Mouse (Mus musculus): Measurements from ENCODE around the gene Shank2. TPM values are rescaled to one million over a fixed set of nuclear protein-coding genes. Genes with fewer than 3 reads are reported as not detected.

The Shank2 gene
- polyA plus RNA-seq, 1 experiment from 2014 or later = 0.76 TPM

GRCm38 (mm10) chr7:144217192-144217591, 215.5 kb downstream of the Shank2 start:
- no peaks in the 10 kb centered on the region for H3K36me3 ChIP-seq (ENCODE audit: insufficient read depth, low read length)
- peak; percentile 75 for DNase-seq (ENCODE audit: low spot score)
- WGBS = 2% methylated on average over 3 of the region's 3 CpGs
- TF ChIP-seq CTCF (IDR thresholded peaks at IDR 0.05) (peak; percentile 94), EP300 (IDR thresholded peaks at IDR 0.05) (no peak)
- no peak overlapping the region for H3K4me2 ChIP-seq (replicated peaks; ENCODE audit: low read depth, low read length)
- H3K27me3 ChIP-seq (replicated peaks; ENCODE audit: insufficient read depth, low read length) = no peaks in the 10 kb centered on the region
- H3K4me1 ChIP-seq (ENCODE audit: insufficient read depth, low read depth, low read length) = no peaks in the 10 kb centered on the region
- no peaks in the 10 kb centered on the region for H3K9me3 ChIP-seq (ENCODE audit: low read length)
- 0 out of 2 replicates have a peak, but pooled peaks have one; percentile 26 for ATAC-seq
- H3K4me3 ChIP-seq (ENCODE audit: low read depth, low read length) = no peak overlapping the region
- no peak overlapping the region for H3K9ac ChIP-seq (replicated peaks; ENCODE audit: low read depth)
- no peak overlapping the region for H3K27ac ChIP-seq (ENCODE audit: low read length)

DNA sequence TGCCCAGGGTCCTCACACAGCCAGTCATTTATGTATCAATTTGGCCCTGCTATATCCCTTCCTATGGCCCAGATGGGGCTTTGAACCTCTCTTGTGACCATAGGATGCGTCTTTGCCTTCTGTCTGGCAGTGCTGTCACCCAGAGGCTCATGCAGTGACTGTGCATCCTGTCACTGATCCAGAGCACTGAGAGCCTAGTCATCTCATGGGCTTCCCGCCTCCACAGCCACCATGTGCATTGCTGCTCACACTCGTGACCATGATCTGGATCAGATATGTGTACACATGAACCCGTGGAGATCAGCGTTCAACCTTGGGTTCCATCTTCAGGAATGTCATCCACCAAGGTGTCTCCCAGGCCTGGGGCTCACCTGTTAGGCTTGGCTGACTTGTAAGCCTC, 227.0 kb downstream of the Shank2 start:
- Histone ChIP-seq H3K27ac (ENCODE audit: low read length) (no peak overlapping the region), H3K9me3 (ENCODE audit: low read length) (no peaks in the 10 kb centered on the region), H3K36me3 (ENCODE audit: insufficient read depth, low read length) (no peaks in the 10 kb centered on the region), H3K27me3 (replicated peaks; ENCODE audit: insufficient read depth, low read length) (no peaks in the 10 kb centered on the region), H3K4me1 (ENCODE audit: insufficient read depth, low read depth, low read length) (no peaks in the 10 kb centered on the region), H3K4me3 (ENCODE audit: low read depth, low read length) (no peak overlapping the region), H3K9ac (replicated peaks; ENCODE audit: low read depth) (no peak overlapping the region), H3K4me2 (replicated peaks; ENCODE audit: low read depth, low read length) (no peak overlapping the region)
- 84% methylated on average over 5 of the region's 5 CpGs for WGBS
- no peak for ATAC-seq
- no peak for TF ChIP-seq EP300 (IDR thresholded peaks at IDR 0.05)
- TF ChIP-seq CTCF (IDR thresholded peaks at IDR 0.05) = no peak
- DNase-seq (ENCODE audit: low spot score) = no peak

GRCm38 (mm10) chr7:144229421-144229820, 227.7 kb downstream of the Shank2 start:
- 23% methylated on average over 1 of the region's 1 CpGs for WGBS
- no peak overlapping the region for H3K4me2 ChIP-seq (replicated peaks; ENCODE audit: low read depth, low read length)
- H3K9ac ChIP-seq (replicated peaks; ENCODE audit: low read depth) = no peak overlapping the region
- H3K9me3 ChIP-seq (ENCODE audit: low read length) = no peaks in the 10 kb centered on the region
- H3K4me1 ChIP-seq (ENCODE audit: insufficient read depth, low read depth, low read length) = no peaks in the 10 kb centered on the region
- no peak overlapping the region for H3K4me3 ChIP-seq (ENCODE audit: low read depth, low read length)
- H3K27me3 ChIP-seq (replicated peaks; ENCODE audit: insufficient read depth, low read length) = no peaks in the 10 kb centered on the region
- no peaks in the 10 kb centered on the region for H3K36me3 ChIP-seq (ENCODE audit: insufficient read depth, low read length)
- TF ChIP-seq CTCF (IDR thresholded peaks at IDR 0.05) (no peak), EP300 (IDR thresholded peaks at IDR 0.05) (no peak)
- H3K27ac ChIP-seq (ENCODE audit: low read length) = no peak overlapping the region
- ATAC-seq (no peak), DNase-seq (ENCODE audit: low spot score) (no peak)

- Histone ChIP-seq H3K4me1 (ENCODE audit: insufficient read depth, low read depth, low read length) (no peaks in the 10 kb centered on the region), H3K9me3 (ENCODE audit: low read length) (no peaks in the 10 kb centered on the region), H3K27ac (ENCODE audit: low read length) (no peak overlapping the region), H3K4me3 (ENCODE audit: low read depth, low read length) (no peak overlapping the region), H3K9ac (replicated peaks; ENCODE audit: low read depth) (no peak overlapping the region), H3K36me3 (ENCODE audit: insufficient read depth, low read length) (no peaks in the 10 kb centered on the region), H3K4me2 (replicated peaks; ENCODE audit: low read depth, low read length) (no peak overlapping the region), H3K27me3 (replicated peaks; ENCODE audit: insufficient read depth, low read length) (no peaks in the 10 kb centered on the region)
- TF ChIP-seq EP300 (IDR thresholded peaks at IDR 0.05) (no peak), CTCF (IDR thresholded peaks at IDR 0.05) (no peak)
- DNase-seq (ENCODE audit: low spot score) = no peak
- WGBS = 60% methylated on average over 5 of the region's 5 CpGs
- ATAC-seq = no peak
Observed at GRCm38 (mm10) chr7:144232132-144232706, 230.5 kb downstream of the Shank2 start.

DNA sequence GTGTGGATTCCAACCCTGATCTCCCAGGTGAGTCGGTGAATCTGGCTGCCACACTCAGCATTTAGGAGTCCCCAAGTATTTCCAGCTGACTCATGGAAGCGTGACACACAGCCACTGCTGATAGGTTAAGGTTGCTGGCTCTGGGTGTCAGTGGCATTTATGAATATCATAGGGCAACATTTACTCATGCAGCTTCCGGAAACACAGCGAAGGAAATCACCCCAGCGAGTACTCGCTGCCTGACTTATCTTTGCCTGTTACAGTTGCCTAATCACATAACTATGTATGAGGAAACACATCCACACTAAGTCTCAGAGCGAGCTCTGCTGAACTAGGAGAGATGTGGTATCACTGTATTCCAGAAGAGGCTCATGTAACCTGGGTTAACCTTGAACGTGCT, 231.8 kb downstream of the Shank2 start:
- Histone ChIP-seq H3K27me3 (replicated peaks; ENCODE audit: insufficient read depth, low read length) (no peaks in the 10 kb centered on the region), H3K27ac (ENCODE audit: low read length) (no peak overlapping the region), H3K9ac (replicated peaks; ENCODE audit: low read depth) (no peak overlapping the region), H3K36me3 (ENCODE audit: insufficient read depth, low read length) (no peaks in the 10 kb centered on the region), H3K4me3 (ENCODE audit: low read depth, low read length) (no peak overlapping the region), H3K4me2 (replicated peaks; ENCODE audit: low read depth, low read length) (no peak overlapping the region), H3K9me3 (ENCODE audit: low read length) (no peaks in the 10 kb centered on the region), H3K4me1 (ENCODE audit: insufficient read depth, low read depth, low read length) (no peaks in the 10 kb centered on the region)
- WGBS = 52% methylated on average over 8 of the region's 8 CpGs
- peak; percentile 65 for DNase-seq (ENCODE audit: low spot score)
- no peak for TF ChIP-seq EP300 (IDR thresholded peaks at IDR 0.05)
- TF ChIP-seq CTCF (IDR thresholded peaks at IDR 0.05) = no peak
- ATAC-seq = peak; percentile 40

GRCm38 (mm10) chr7:144234783-144235182, 233.1 kb downstream of the Shank2 start:
- no peak for TF ChIP-seq EP300 (IDR thresholded peaks at IDR 0.05)
- peak; percentile 40 for TF ChIP-seq CTCF (IDR thresholded peaks at IDR 0.05)
- no peaks in the 10 kb centered on the region for H3K36me3 ChIP-seq (ENCODE audit: insufficient read depth, low read length)
- H3K4me2 ChIP-seq (replicated peaks; ENCODE audit: low read depth, low read length) = no peak overlapping the region
- no peaks in the 10 kb centered on the region for H3K4me1 ChIP-seq (ENCODE audit: insufficient read depth, low read depth, low read length)
- no peak for DNase-seq (ENCODE audit: low spot score)
- no peak overlapping the region for H3K9ac ChIP-seq (replicated peaks; ENCODE audit: low read depth)
- WGBS = 42% methylated on average over 5 of the region's 5 CpGs
- ATAC-seq = no peak
- no peaks in the 10 kb centered on the region for H3K9me3 ChIP-seq (ENCODE audit: low read length)
- H3K4me3 ChIP-seq (ENCODE audit: low read depth, low read length) = no peak overlapping the region
- no peak overlapping the region for H3K27ac ChIP-seq (ENCODE audit: low read length)
- H3K27me3 ChIP-seq (replicated peaks; ENCODE audit: insufficient read depth, low read length) = no peaks in the 10 kb centered on the region

DNA sequence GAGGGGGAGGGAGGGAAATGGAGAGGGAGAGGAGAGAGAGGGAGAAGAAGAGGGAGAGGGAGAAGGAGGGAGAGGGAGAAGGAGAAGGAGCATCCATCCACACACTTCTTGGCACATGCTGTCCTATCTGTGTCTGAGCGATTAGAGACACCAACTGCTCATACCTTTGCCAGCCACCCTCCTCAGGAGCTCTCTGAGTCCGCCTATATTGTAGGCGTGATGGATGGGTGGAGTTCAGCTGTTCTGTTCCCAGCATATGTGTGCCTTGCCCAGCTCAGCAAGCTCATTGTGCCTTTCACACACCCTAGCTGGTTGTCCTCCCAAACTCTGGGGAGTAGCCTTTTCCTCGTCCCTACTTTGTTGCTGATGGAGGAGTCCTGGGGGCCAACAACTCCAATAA, 233.8 kb downstream of the Shank2 start:
- no peaks in the 10 kb centered on the region for H3K36me3 ChIP-seq (ENCODE audit: insufficient read depth, low read length)
- 67% methylated on average over 4 of the region's 4 CpGs for WGBS
- H3K4me1 ChIP-seq (ENCODE audit: insufficient read depth, low read depth, low read length) = no peaks in the 10 kb centered on the region
- H3K27me3 ChIP-seq (replicated peaks; ENCODE audit: insufficient read depth, low read length) = no peaks in the 10 kb centered on the region
- no peak overlapping the region for H3K27ac ChIP-seq (ENCODE audit: low read length)
- H3K9ac ChIP-seq (replicated peaks; ENCODE audit: low read depth) = no peak overlapping the region
- H3K4me3 ChIP-seq (ENCODE audit: low read depth, low read length) = no peak overlapping the region
- no peaks in the 10 kb centered on the region for H3K9me3 ChIP-seq (ENCODE audit: low read length)
- no peak overlapping the region for H3K4me2 ChIP-seq (replicated peaks; ENCODE audit: low read depth, low read length)
- DNase-seq (ENCODE audit: low spot score) = no peak
- TF ChIP-seq CTCF (IDR thresholded peaks at IDR 0.05) = no peak
- TF ChIP-seq EP300 (IDR thresholded peaks at IDR 0.05) = no peak
- ATAC-seq = no peak

Data from lung, postnatal 0 days (tissue).